Mouse (Mus musculus): ENCODE measurements at regions not wholly inside any gene's neighbourhood (a gene's known extent, or its start where the extent isn't known, plus 50 kb on each side); places are given as distances from the start of the nearest gene placed in this dataset.

- no peak for TF ChIP-seq CTCF (IDR thresholded peaks at IDR 0.05)
- TF ChIP-seq EP300 (IDR thresholded peaks at IDR 0.05): no peak
Observed at GRCm38 (mm10) chr15:85655751-85656167, 73.5 kb upstream of the Wnt7b start.

All from lung, postnatal 0 days (tissue).